Mouse (Mus musculus): ENCODE data around the gene Iyd.

- TF ChIP-seq EP300 (IDR thresholded peaks at IDR 0.05) (no peak), CTCF (IDR thresholded peaks at IDR 0.05) (no peak)
These were observed 15.5 kb upstream of the Iyd start for GRCm38 (mm10) chr10:3524513-3524912.

All from lung, postnatal 0 days (tissue).